Mouse (Mus musculus): Measurements from ENCODE around the gene Ager.

Gene Ager

GRCm38 (mm10) chr17:34597566-34598095, at the start of gene Ager:
Gene Ager (plus strand): TSS chr17:34597862.
- in situ Hi-C loops (cut with MboI, MseI) = no loop called here

GRCm38 (mm10) chr17:34549156-34549555, 48.5 kb upstream of the Ager start:
- in situ Hi-C loops (cut with MboI, MseI) = no loop called here

GRCm38 (mm10) chr17:34549843-34550242, 47.8 kb upstream of the Ager start:
- in situ Hi-C loops (cut with MboI, MseI) = loop anchor here (5.0 kb wide), 2 partner anchors 38 to 103 kb away; no protein-coding TSS in a partner anchor

DNA sequence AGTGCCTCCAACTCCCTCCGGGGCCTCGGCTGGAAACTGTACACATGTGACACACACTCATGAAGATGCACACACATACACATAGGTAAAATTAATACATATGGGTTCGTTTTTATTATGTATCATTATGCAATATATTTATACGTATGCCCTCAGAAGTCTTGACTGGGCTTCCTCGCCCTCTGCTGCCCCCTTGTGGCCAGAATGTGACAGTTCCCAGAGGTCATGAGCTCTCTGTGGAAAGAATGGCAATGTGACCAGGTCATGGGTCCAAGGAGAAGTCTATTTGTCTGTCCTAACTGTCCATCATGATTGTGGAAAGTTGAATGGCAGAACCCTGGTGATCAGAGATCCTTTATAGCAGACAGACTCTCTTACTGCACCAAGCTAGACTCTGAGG, 42.2 kb upstream of the Ager start:
- in situ Hi-C loops (cut with MboI, MseI) = no loop called here

DNA sequence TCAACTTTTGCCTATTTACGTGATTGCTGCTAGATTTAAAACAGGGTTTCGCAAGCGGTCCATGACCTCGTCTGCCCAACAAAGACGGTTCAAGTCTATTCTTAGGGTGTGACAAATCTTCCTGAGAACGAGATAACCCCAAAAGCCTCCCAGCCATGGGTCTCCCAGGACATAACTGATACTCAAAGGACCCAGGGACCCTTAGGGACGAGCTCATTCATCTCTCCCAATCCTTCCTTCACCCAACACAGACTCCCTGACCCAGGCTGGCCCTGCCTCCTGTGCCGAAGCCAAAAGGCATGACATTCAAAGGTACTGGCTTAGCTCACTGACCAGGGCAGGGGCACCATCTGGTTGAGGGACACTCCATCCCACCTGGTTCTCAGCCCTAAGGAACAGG, 41.3 kb upstream of the Ager start:
- in situ Hi-C loops (cut with MboI, MseI) = no loop called here

DNA sequence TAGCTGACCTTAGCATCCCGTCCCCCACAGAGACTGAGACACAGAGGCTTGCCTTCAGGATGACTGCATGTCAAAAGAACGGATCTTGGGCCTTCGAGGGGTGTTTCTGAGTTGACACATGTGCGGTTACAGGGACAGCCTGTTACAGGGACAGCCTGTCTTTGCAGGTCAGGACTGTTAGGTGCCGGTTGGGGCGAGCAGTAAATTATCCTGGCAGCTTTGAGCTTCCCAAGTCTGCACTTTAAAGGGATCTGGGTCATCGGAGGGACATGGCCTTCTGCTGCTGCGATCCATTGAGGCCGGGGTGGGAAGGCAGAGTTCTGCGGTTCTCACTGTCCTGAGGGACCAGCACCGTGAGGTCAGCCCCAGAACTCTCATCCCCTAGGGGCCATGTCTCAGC, 40.3 kb upstream of the Ager start:
- in situ Hi-C loops (cut with MboI, MseI) = no loop called here

DNA sequence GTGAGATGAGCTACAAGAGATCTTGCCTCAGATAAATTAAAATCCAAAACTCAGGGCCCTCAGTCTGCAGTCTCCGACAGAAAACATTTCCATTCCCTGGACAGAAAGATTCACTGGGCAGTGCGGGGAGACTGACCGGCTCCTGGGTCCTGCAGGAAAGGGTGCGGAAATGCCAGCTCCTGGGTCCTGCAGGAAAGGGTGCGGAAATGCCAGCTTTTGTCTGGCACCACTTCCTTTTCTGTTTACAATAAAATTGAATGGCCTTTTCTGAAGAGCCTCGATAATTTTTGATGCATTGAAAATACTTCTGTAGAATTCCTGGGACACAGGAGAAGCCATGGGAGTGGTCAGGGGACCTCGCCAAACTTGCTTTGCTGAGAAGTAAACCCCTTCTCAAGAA, 38.5 kb upstream of the Ager start:
- in situ Hi-C loops (cut with MboI, MseI) = no loop called here

DNA sequence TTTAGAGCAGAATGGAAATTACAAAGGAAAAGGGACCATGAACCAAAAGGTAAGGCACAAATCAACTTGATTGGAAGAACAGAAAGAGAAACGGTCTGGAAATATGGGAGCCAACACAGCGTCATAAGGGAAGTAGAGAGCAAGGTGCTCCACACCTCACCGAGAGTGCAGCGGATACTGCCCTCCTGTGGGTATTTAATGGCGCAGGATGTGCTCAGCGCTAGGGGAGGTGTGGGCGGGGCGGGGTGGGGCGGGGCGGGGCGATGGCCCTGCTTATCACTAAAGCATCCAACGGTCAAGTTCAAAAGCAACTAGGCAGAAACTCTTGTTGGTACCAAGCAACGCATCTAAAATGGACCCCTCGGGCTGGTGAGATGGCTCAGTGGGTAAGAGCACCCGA, 37.8 kb upstream of the Ager start:
- in situ Hi-C loops (cut with MboI, MseI) = no loop called here

- in situ Hi-C loops (cut with MboI, MseI) = no loop called here
These were observed 37.2 kb upstream of the Ager start for GRCm38 (mm10) chr17:34560438-34560837.

GRCm38 (mm10) chr17:34561200-34561599, 36.5 kb upstream of the Ager start:
- in situ Hi-C loops (cut with MboI, MseI) = no loop called here

DNA sequence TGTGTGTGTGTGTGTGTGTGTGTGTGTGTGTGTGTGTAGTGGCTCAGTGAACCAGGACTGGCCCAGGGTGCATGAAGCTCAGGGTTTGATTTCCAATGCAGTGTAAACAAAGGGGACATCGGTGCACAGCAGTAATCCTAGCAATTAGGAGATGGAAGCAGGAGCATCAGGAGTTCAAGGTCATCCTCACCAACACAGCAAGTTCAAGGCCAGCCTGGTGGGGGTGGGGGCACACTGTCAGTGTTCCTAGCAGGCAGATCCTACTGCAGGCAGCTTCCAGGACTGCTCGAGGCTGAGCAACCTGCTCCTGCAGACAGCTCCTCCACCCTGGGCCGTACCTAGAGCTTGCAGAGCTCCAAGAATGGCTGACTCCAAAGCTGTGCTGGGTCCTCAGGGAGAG, 35.1 kb upstream of the Ager start:
- in situ Hi-C loops (cut with MboI, MseI) = no loop called here

GRCm38 (mm10) chr17:34563354-34563753, 34.3 kb upstream of the Ager start:
- in situ Hi-C loops (cut with MboI, MseI) = no loop called here

DNA sequence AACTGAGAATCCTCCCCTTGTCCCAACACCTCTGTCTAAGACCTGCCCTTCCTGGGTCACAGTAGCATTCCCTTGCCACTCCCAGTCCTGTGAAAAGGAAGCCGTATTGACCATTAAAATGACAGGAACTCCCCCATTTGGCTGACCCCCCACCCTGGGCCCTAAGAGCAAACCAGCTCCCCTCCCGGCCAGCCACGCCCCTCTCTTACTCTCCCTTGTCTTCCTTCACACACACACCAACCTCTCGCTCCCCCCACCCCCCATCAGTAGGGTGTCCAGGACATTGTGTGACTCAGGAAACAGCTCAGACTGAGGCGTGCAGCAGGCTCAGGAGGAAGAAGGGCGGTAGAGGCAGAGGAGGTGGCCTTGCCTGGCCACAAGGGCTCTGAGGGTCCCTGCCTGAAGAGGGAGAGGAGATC, 33.6 kb upstream of the Ager start, which contains the start of gene Notch4:
Gene Notch4, plus strand, starts transcription at position 266 of the 419 bp plus-strand sequence.
- in situ Hi-C loops (cut with MboI, MseI) = no loop called here

DNA sequence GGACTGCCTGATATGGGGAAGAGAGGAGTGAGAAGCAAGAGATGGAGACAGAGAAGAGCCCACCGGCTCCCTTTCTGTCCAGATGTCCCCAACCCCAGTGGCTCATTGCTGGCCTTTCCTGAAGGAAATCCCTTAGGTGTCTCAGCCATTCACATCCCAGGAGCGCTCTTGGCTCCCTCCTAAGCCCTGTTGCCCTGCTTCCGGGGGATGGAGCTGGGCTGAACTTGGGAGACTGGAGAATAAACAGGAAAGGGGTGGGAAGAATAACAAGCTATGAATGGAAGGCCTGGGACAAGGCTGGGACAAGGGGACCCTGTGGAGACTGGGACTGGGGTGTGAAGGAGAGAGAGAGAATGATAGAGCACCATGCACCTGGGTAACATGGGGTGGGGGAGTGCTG, 32.9 kb upstream of the Ager start:
- in situ Hi-C loops (cut with MboI, MseI) = loop anchor here (5.0 kb wide), 1 partner anchor 48 kb away; no protein-coding TSS in a partner anchor

DNA sequence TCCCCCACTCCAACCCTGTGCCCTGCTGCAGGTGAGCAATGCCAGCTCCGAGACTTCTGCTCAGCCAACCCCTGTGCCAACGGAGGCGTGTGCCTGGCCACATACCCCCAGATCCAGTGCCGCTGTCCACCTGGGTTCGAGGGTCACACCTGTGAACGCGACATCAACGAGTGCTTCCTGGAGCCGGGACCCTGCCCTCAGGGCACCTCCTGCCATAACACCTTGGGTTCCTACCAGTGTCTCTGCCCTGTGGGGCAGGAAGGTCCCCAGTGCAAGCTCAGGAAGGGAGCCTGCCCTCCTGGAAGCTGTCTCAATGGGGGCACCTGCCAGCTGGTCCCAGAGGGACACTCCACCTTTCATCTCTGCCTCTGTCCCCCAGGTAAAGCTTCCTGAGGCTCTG, 30.4 kb upstream of the Ager start:
- in situ Hi-C loops (cut with MboI, MseI) = loop anchor here (5.0 kb wide), 1 partner anchor 45 kb away; no protein-coding TSS in a partner anchor

DNA sequence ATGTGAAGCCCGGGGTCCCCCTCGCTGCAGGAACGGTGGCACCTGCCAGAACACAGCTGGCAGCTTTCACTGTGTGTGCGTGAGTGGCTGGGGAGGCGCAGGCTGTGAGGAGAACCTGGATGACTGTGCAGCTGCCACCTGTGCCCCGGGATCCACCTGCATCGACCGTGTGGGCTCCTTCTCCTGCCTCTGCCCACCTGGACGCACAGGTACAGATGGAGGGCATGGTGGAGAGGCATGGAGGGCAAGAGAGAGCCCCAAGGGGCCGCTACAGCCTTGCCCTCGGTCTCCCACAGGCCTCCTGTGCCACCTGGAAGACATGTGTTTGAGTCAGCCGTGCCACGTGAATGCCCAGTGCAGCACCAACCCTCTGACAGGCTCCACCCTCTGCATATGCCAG, 29.2 kb upstream of the Ager start:
- in situ Hi-C loops (cut with MboI, MseI) = loop anchor here (5.0 kb wide), 1 partner anchor 44 kb away; no protein-coding TSS in a partner anchor

DNA sequence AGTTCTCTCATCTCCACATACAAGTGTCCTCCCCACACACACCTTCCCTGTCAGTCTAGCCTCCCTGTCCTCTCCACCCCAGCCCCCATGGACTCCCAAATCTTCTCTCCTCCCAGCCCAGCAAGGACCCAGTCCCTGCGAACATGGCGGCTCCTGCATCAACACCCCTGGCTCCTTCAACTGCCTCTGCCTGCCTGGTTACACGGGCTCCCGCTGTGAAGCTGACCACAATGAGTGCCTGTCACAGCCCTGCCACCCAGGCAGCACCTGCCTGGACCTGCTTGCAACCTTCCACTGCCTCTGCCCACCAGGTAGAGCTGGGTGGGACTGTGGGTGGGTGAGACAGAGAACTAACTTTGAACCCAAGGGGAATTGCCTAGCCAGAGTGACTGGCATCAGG, 27.7 kb upstream of the Ager start:
- in situ Hi-C loops (cut with MboI, MseI) = loop anchor here (5.0 kb wide), 1 partner anchor 42 kb away; no protein-coding TSS in a partner anchor

DNA sequence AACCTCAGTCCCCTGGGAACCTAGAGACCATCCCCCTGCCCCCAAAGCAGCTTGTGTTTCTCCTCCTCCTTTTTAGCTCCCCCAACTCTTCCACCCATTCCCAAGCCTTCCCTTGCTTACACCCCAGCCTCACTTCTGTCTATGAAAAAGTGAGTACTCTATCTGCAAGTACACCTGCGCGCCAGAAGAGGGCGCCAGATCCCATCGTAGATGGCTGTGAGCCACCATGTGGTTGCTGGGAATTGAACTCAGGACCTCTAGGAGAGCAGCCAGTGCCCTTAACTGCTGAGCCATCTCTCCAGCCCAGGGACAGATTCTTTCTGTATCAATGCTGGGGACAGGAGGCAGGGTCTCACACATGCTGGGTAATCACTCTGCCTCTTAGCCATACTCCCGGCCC, 25.8 kb upstream of the Ager start:
- in situ Hi-C loops (cut with MboI, MseI) = no loop called here

- in situ Hi-C loops (cut with MboI, MseI) = no loop called here
These were observed 25.3 kb upstream of the Ager start for GRCm38 (mm10) chr17:34572361-34572760.

DNA sequence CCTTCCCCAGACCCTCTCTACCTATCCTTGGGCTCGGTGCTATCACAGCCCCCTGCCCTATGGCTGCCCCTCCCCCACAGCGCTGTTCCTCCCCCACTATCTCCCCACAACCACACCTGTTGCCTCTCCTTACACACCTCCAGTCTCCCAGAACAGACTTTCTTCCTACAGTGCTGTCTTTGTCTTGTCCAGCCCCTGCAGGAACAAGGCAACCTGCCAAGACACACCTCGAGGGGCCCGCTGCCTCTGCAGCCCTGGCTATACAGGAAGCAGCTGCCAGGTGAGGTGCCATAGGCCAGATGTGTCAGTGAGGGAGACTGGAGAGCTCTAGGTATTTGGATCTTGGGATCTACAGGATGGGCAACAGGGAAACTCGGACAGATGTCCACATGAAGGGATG, 21.1 kb upstream of the Ager start:
- in situ Hi-C loops (cut with MboI, MseI) = no loop called here

DNA sequence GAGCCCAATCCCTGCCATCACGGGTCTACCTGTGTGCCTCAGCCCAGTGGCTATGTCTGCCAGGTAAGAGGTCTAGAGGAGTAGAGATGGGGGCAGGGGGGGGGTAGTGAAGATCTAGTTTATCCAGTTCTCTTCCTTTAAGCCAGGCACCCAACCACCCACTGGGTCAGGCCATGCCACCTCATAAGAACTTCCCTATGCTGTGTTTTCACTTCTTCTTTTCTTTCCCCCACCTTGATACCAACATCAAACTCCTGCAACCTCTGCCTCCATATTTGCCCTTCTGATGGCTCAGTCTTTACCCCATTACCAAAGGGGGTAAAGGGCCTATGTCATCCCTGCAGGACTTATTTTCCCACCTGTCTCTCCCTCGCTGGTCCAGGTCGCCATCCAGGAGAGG, 19.6 kb upstream of the Ager start:
- in situ Hi-C loops (cut with MboI, MseI) = no loop called here

- in situ Hi-C loops (cut with MboI, MseI) = no loop called here
These were observed 15.1 kb upstream of the Ager start for GRCm38 (mm10) chr17:34582528-34582927.

DNA sequence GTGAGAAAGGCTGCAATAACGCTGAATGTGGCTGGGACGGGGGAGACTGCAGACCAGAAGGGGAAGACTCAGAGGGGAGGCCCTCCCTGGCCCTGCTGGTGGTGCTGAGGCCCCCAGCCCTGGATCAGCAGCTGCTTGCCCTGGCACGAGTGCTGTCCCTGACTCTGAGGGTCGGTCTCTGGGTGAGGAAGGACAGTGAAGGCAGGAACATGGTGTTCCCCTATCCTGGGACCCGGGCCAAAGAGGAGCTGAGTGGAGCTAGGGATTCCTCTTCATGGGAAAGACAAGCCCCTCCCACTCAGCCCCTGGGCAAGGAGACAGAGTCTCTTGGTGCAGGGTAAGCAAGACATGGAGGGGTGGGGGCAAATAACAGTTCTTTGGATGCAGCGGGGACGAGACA, 14.3 kb upstream of the Ager start:
- in situ Hi-C loops (cut with MboI, MseI) = no loop called here

DNA sequence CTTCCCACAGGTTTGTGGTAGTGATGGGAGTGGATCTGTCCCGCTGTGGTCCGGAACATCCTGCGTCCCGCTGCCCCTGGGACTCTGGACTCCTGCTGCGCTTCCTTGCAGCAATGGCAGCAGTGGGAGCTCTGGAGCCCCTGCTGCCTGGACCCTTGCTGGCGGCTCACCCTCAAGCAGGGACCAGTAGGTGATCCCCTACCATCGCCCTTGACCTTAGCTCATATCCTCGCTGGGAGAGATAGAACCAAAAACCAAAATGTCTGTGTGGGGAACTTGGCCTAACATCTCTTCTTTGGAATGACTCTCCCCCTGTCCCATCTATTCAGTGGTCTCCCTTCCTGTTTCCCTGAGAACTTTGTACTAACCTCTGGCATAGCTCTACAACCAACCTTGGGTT, 13.8 kb upstream of the Ager start:
- in situ Hi-C loops (cut with MboI, MseI) = no loop called here

All from regulatory T cell (primary cell).